ENCODE assay signal across 9 mouse cellular contexts in the genomic region with DNA sequence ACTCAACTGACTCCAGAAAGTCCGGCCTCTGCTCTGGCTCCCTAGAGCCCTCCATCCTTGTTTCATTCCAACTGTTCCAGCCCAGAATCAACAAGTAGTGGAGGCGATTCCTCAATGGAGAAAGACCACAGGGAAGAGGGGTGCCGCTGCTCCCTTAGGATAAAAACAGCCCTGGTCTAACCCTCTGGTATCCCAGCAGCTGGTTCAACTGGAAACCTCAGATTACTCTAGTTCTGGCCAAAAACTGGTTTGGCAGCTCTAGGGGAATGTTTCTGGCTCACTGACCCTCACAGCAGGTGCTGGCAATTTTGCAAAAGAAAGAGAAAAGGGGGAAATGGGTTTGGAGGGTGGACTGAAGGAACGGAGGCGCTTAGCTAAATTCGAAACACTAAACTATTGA. TPM values are rescaled to one million over a fixed set of nuclear protein-coding genes. Genes with fewer than 3 reads are reported as not detected.
DNase-seq lines count a peak whose midpoint lies in the region; ATAC-seq and TF ChIP-seq lines count a peak whose summit lies in the region.
"Had no signal": no experiment of that assay in that cellular context is flagged by ENCODE, and none has a peak within 500 bp of the region (broad histone marks: within the 10 kb centered on the region; RNA-seq: fewer than 3 reads in every experiment).

No protein-coding gene starts in this region.

- H3K36me3 ChIP-seq in E14TG2a.4 (ENCODE audit: insufficient read depth, low read length): peaks cover 8% of the 10 kb centered on the region; the same call in 1 of the 2 replicates
- peaks cover 13% of the 10 kb centered on the region for H3K36me3 ChIP-seq in forebrain, embryonic 13.5 days (ENCODE audit: poor library complexity, severe bottlenecking)
- H3K36me3 ChIP-seq in hindbrain, embryonic 15.5 days: no peaks in the 10 kb centered on the region
- H3K36me3 ChIP-seq in liver, postnatal 0 days (replicated peaks; ENCODE audit: insufficient read depth, low read length): no peaks in the 10 kb centered on the region

- peak overlapping the region; percentile 96 for H3K9ac ChIP-seq in forebrain, embryonic 13.5 days
- peak overlapping the region; percentile 96 for H3K9ac ChIP-seq in hindbrain, embryonic 15.5 days
- H3K9ac ChIP-seq in liver, postnatal 0 days (replicated peaks): 0 out of 2 replicates have a peak overlapping the region, but pooled peaks have one; percentile 66

- no peak overlapping the region for H3K27ac ChIP-seq in forebrain, embryonic 13.5 days
- H3K27ac ChIP-seq in hindbrain, embryonic 15.5 days (replicated peaks): peak overlapping the region; percentile 91
- H3K27ac ChIP-seq in liver, postnatal 0 days (ENCODE audit: low read depth): no peak overlapping the region

- no peaks in the 10 kb centered on the region for H3K9me3 ChIP-seq in E14TG2a.4 (ENCODE audit: low read length)
- no peaks in the 10 kb centered on the region for H3K9me3 ChIP-seq in forebrain, embryonic 13.5 days (replicated peaks)
- no peaks in the 10 kb centered on the region for H3K9me3 ChIP-seq in hindbrain, embryonic 15.5 days
- H3K9me3 ChIP-seq in liver, postnatal 0 days (ENCODE audit: low read length): no peaks in the 10 kb centered on the region

- peaks cover 54% of the 10 kb centered on the region for H3K4me1 ChIP-seq in E14TG2a.4 (replicated peaks; ENCODE audit: low read depth, low read length)
- H3K4me1 ChIP-seq in forebrain, embryonic 13.5 days: peaks cover 37% of the 10 kb centered on the region
- peaks cover 44% of the 10 kb centered on the region for H3K4me1 ChIP-seq in hindbrain, embryonic 15.5 days (replicated peaks)
- 0 out of 2 replicates have a peak, but pooled peaks cover 2% of the 10 kb centered on the region for H3K4me1 ChIP-seq in liver, postnatal 0 days (ENCODE audit: insufficient read depth)

- peak; percentile 3 for DNase-seq in cerebellum, adult 8-10 months
- DNase-seq in liver, postnatal 0 days: no peak
- no peak for DNase-seq in frontal cortex, postnatal 10 days (ENCODE audit: low spot score in 2 of 2)
- DNase-seq in yolk sac, embryonic 10.5 days (ENCODE audit: low spot score): no peak

- no peak for ATAC-seq in cerebellum, adult (ENCODE audit: insufficient number of reproducible peaks, low FRiP score, low TSS enrichment)
- peak; percentile 44 for ATAC-seq in forebrain, embryonic 13.5 days
- ATAC-seq in hindbrain, embryonic 15.5 days (ENCODE audit: low FRiP score, low read depth): peak; percentile 36
- no peak for ATAC-seq in liver, postnatal 0 days

- peak overlapping the region; percentile 83 for H3K4me2 ChIP-seq in forebrain, embryonic 13.5 days
- peak overlapping the region; percentile 79 for H3K4me2 ChIP-seq in hindbrain, embryonic 15.5 days
- peak overlapping the region; percentile 78 for H3K4me2 ChIP-seq in liver, postnatal 0 days (ENCODE audit: low read depth, low read length)

- under 1% methylated on average over 6 of the region's 6 CpGs for WGBS in forebrain, embryonic 13.5 days
- under 1% methylated on average over 6 of the region's 6 CpGs for WGBS in hindbrain, embryonic 15.5 days
- 5% methylated on average over 6 of the region's 6 CpGs for WGBS in liver, postnatal 0 days (ENCODE audit: insufficient replicate concordance)

- peaks cover 9% of the 10 kb centered on the region for H3K27me3 ChIP-seq in E14TG2a.4 (ENCODE audit: insufficient read depth, low read length)
- peaks cover 4% of the 10 kb centered on the region; the same call in 1 of the 2 replicates for H3K27me3 ChIP-seq in forebrain, embryonic 13.5 days
- H3K27me3 ChIP-seq in hindbrain, embryonic 15.5 days: no peaks in the 10 kb centered on the region
- peaks cover 4% of the 10 kb centered on the region; the same call in 1 of the 2 replicates for H3K27me3 ChIP-seq in liver, postnatal 0 days (ENCODE audit: insufficient read depth, low read length)

- no peak for TF ChIP-seq EP300 in liver, postnatal 0 days (IDR thresholded peaks at IDR 0.05; ENCODE audit: low read depth)

- peak overlapping the region; percentile 87 for H3K4me3 ChIP-seq in E14TG2a.4 (replicated peaks; ENCODE audit: low read length)
- peak overlapping the region; percentile 87 for H3K4me3 ChIP-seq in forebrain, embryonic 13.5 days
- H3K4me3 ChIP-seq in hindbrain, embryonic 15.5 days: peak overlapping the region; percentile 87
- H3K4me3 ChIP-seq in liver, postnatal 0 days (ENCODE audit: low read depth, low read length): peak overlapping the region; percentile 57

- TF ChIP-seq CTCF in E14TG2a.4 (conservative IDR thresholded peaks at IDR 0.05; ENCODE audit: low read length): no peak
- no peak for TF ChIP-seq CTCF in liver, postnatal 0 days (IDR thresholded peaks at IDR 0.05; ENCODE audit: low read depth)

RNA-seq across cellular contexts. Expression of gene Bend5, which starts 0.4 kb away (rescaled TPM):
- polyA plus RNA-seq in forebrain, embryonic 13.5 days (2015; fragmentation: Nextera tagmentation; extraction: Ambion mirVana): 49.0 and 55.2 TPM in 2 replicates
- 57.5 and 59.4 TPM in 2 replicates for polyA plus RNA-seq in hindbrain, embryonic 15.5 days (2015; fragmentation: Nextera tagmentation; extraction: Ambion mirVana)
- 1.2 and 1.4 TPM in 2 replicates for polyA plus RNA-seq in liver, postnatal 0 days (2015; fragmentation: Nextera tagmentation; extraction: Ambion mirVana)
- polyA plus RNA-seq: C2C12 had no signal

Comparison
In these comparisons a context has a peak if more than half of its experiments do, and no peak if none do; other contexts are left out.
1. ATAC-seq: peak in forebrain, embryonic 13.5 days (single experiment) and hindbrain, embryonic 15.5 days (single experiment); none in cerebellum, adult (single experiment) and liver, postnatal 0 days (single experiment).
2. RNA of gene Bend5, which starts 0.4 kb away (polyA plus RNA-seq): 57.5 to 59.4 TPM in hindbrain, embryonic 15.5 days and 49.0 to 55.2 TPM in forebrain, embryonic 13.5 days; 1.2 to 1.4 TPM in liver, postnatal 0 days; every median in the first group is over 10 times any median in the second.
3. Peak in every context shown above with its lines, with median percentiles within 50 percentile points of each other: H3K4me3 ChIP-seq, H3K4me2 ChIP-seq and H3K9ac ChIP-seq.